Mouse (Mus musculus): ENCODE data around the gene A630095N17Rik.

A630095N17Rik gene

DNA sequence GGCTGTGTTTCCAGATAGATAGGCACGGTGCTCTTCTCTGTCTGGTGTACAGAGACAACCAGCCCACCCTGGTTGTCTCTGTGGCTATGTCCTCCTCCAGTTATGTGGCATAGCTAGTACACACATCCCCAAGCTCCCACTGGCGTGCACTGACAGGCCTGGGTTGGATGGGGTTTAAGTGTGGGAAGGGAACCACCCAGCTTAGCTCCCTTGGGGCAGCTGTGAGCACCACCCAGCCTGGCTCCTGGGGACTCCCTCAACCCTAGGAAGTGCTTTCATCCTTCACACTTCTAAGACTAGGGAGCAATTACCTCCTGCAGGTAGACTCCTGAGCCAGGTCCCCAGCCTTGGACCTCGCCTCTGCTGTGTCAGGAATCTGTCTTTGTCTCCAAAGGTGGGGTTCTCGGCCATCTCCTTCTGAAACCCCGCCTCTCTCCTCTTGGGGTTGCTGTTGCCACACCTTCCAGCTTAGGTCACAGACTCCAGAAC, at the start of gene A630095N17Rik:
TSS of gene A630095N17Rik (minus strand) at position 439 of the 489 bp plus-strand sequence.
- in situ Hi-C loops (cut with MboI; ENCODE audit: unreplicated experiment in 2 of 2) = loop anchor here in 1 of 2 experiments (25.0 kb wide), 1 partner anchor 444 kb away; the partner anchor contains the start of gene Wnt10a

DNA sequence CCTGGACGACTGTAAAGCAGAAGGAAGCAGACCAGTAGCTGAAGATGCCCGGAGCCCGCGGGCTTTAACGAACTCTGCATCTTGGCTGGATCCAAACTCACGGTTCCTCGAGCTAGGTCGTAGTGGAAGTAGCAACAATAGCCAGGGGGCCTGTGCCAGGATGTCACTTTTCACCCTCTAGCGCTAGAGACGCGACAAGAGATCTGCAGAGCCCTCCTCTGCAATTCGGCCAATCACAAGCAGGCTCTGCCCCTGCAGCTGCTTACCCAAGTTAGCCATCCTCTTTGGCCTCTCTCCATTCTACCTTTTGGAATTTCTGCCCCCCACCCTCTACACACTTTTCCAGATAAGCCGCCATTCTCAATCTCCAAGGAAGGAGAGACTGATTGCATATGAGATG, 46.3 kb upstream of the A630095N17Rik start, which contains the start of gene Resp18:
TSS of gene Resp18 (minus strand) at position 188 of the 400 bp plus-strand sequence.
- in situ Hi-C loops (cut with MboI; ENCODE audit: unreplicated experiment in 2 of 2) = no loop called here

DNA sequence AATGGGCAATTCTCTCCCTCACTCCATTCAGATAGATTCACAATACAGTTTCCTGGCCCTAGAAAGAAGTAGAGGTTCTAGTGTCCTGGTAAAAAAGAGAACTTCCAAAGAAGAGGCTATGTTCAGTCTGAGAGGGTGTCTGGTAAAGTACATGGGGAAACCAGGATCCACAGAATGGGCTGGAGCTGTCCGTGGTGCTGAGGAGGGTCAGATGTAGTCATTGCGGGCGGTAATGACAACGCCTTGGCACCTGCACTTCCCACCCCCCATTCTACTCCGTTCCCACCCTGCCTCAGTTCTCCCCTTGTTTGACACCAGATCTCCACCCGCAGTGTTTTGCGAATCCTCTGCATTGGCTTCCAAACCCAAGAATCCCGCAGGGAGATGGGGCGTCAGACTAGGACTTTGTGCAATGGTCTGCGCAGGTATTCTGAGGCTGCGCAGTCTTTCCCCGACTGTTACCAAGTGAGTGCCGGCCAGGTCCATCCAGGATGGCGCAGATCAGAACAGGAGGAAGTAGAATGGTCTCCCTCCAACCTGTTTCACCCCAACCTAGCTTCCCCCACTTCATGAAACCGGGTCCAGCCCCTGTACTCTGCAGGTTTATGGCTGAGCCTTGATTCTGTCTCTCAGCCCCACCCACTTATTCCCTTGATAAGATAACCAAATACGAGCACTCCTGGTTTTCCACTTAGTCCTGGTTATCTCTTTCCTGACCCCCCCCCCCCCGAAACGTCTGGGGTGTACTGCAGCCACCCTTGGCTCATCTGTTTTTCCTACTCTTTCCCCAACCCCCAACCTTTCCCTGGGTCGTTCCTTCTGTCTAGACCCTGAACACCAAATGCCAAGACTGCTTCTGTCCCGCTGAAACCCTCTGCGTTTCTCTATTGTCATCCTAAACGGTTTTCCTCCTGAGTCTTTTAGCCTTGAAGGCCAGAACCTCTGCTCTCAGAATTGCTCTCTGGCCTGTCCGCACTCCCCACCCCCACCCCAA, 45.6 kb upstream of the A630095N17Rik start:
- in situ Hi-C loops (cut with MboI; ENCODE audit: unreplicated experiment in 2 of 2) = no loop called here

DNA sequence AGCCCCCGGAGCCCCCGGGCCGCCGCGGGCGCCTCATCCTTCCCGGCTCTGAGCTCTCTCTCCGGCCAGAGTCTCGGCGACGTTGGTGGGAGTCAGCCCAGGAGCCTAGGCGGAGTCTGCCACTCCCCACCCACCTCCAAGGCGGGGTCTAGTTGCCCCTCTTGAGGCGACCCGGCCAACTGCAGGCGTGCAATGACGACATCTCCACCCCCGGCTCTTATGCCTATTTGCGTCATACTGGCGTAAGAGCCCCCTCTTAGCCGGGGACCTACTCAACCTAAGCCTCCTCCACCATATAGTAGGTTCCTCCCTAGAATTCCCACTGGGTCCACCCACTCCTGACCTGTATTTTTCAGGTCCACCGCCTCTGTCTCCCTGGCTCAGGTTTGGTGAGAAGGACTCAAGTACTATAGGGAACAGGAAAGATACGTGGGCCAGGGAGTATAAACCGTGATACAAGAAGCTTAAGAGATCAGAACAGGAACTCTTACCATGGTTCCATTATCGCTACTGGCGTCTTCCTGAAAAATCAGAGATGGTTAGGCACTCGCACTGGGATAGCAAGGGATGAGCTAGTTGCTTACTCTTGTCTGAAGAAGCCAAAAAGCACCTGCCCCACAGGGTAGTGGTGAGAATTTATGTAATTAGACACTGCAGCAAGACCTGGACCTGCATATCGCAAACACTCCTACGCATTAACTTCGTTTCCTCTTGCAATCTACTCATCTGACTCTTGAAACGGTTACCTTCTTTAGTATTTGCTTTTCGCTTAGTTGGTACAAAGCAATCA, 32.4 kb upstream of the A630095N17Rik start, which contains the start of gene Ptprn:
TSS of gene Ptprn (minus strand) at position 412 of the 790 bp plus-strand sequence.
- in situ Hi-C loops (cut with MboI; ENCODE audit: unreplicated experiment in 2 of 2) = no loop called here

DNA sequence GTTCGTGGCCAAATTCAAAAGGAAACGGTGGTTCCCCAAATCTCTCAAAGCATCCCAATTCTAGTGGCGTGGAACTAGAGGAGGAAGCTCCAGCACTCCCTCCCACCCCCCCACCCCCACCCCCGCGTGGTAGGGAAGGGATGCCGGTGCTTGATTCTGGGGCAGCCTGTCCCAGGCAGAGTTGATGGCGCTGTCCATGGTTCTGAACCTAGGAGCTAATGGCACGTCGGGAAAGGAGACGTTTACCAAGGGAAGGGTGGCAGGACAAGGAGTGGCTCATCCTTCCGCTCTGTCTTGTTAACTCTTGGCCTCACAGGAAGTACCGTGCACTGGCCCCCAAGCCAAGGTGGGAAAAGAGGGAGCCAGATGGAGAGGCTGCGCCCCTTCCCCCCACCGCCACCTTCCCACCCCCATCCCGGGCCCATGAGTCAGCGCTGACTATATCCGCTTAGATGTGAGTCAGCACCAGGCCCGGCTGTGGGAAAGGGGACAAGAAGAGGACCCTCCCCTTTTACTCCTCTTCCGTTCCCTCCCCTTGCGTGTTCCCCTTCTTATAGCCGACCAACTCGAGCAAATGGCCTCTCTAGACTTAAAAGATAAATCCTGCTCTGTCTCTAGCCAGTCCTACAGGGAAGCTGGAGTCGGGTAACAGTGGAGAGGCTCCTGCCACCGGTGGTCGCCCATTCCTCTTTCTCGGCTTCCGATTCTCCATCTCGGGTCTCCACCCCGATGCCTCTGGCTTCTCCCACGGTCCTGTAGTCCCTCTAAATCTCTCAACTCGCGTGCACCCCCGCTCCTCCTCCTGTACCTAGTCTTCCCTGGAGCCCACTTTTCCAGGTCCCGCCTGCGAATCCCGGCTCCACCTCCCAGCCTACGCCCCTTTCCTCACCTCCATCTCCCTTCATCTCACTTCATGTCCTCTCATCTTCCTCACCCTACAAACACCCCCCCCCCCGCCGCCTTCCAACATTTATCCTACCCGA, 31.4 kb upstream of the A630095N17Rik start:
- in situ Hi-C loops (cut with MboI; ENCODE audit: unreplicated experiment in 2 of 2) = no loop called here

DNA sequence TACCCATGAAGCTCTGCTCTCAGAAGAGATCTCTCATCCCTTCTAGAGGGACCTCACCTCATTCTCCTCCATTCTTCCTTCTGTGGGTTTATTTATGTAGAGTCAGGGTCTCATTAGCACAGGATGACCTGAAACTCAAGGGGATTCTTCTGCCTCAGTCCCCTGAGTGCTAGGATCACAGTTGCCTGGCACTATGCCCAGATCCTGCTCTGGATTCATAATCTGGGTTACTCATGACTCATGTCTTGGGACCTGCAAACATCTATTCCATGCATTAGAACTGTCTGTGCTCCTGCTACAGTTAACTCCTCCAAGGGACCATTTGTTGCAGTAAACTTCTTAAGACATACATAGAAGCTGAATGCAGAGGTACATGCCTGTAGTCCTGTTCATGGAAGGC, 29.4 kb upstream of the A630095N17Rik start:
- in situ Hi-C loops (cut with MboI; ENCODE audit: unreplicated experiment in 2 of 2) = no loop called here

DNA sequence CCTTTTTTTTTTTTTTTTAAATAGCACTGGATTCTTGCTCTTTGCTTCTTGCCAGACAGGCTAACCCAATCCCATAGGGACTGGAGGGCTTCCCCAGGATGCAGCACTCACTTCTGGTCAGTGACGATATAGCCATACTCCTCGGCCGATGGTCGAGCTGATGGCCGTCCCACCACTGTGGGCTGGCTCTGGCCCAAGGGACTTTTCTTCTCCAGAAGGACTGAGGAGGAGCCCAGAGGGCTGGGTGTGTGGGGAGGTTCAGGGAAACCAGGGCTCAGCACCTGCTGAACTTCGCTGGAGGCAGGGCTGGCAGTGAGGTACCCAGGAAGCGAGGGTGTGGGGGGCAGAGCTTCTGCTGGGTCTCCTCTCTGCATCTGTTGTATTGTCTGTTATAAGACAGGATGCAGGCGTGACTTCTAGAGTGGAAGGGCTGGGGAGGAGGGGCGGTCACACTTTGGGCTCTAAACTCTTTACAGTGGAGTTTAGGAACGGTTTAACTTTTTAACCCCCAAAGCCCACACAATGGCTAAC, 23.7 kb upstream of the A630095N17Rik start:
- in situ Hi-C loops (cut with MboI; ENCODE audit: unreplicated experiment in 2 of 2) = loop anchor here (10.0 kb wide), 2 partner anchors 59 to 209 kb away; partner anchors contain the start of gene Dnpep (in 1 of the 2)

DNA sequence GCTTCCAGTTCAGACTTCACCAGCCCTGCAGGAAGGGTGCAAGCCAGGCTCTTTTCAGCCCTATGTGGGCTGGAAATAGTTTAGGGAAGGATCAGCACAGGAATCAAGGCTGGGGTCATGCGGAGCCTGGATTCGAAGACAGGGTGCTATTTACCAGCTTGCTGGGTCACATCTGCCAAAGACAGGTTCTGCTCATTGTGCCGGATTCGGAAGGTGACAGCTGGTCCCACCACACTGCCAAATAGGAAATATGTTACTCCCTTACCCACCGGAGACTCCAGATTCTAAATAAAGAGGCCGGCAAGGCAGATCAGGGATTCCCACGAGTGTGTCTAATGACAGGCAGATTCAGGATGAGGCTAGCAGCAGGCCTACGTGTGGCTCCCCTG, 22.7 kb upstream of the A630095N17Rik start:
- in situ Hi-C loops (cut with MboI; ENCODE audit: unreplicated experiment in 2 of 2) = loop anchor here (5.0 to 10.0 kb wide), 4 partner anchors 60 to 210 kb away; partner anchors contain the start of genes Abcb6 (in 2 of the 2) and Dnpep (in 2 of the 2)

DNA sequence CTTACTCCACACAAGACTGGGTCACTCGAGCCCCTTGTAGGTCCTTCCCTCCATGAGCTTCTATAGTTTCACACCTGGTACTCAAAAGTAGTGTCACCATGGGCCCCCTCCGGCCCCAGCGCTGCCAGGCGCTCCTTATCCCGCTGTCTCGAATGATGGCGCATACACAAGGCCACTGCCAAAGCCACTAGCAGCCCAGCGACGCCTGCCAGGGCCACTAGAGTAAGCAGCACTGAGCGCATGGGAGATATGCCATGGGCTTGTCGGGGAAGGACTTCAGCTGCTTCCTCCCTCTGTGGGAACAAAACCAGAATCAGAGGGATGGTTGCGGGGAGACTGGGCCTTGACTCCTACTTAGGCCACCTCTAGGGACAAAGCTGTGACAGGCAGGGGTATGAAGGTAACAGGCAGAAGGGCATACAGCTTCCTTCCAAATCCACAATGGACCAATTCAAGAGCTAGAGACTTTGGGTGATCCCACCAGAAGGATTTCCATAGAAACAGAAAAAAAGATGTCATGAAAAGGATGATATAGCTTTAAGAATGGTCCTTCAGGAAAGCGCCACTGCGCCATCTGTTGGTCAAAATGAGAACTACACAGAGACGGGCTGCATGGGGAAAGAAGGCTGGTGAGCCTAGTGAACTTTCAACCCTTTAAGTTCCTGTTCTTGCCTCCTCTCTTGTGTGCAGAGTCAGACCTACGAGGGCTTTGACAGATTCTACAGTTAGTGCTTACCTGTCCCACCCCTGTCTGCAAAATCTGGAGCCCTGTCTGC, 22.1 kb upstream of the A630095N17Rik start:
- in situ Hi-C loops (cut with MboI; ENCODE audit: unreplicated experiment in 2 of 2) = loop anchor here (5.0 to 10.0 kb wide), 4 partner anchors 61 to 211 kb away; partner anchors contain the start of genes Abcb6 (in 2 of the 2) and Dnpep (in 2 of the 2)

DNA sequence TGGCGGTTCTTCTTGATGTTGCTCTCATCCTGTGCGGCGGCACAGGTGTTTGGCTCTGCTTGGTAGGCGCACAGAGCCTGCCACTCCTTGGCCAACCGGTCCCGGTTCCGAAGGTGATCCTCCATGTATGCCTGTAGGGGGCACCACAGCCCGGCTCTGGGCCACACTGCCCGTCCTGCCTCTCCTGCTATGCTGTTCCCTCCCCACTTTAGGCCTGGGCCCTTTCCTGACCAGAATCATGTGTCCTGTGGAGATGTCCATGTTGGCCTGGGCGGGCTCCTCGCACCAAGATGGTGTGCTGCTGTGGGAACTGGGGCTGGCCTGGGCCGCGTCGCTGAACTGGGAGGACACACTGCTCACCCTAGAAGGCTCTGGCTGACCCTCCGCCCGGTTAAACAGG, 21.1 kb upstream of the A630095N17Rik start:
- in situ Hi-C loops (cut with MboI; ENCODE audit: unreplicated experiment in 2 of 2) = loop anchor here (5.0 to 10.0 kb wide), 4 partner anchors 62 to 212 kb away; partner anchors contain the start of genes Abcb6 (in 2 of the 2) and Dnpep (in 2 of the 2)

DNA sequence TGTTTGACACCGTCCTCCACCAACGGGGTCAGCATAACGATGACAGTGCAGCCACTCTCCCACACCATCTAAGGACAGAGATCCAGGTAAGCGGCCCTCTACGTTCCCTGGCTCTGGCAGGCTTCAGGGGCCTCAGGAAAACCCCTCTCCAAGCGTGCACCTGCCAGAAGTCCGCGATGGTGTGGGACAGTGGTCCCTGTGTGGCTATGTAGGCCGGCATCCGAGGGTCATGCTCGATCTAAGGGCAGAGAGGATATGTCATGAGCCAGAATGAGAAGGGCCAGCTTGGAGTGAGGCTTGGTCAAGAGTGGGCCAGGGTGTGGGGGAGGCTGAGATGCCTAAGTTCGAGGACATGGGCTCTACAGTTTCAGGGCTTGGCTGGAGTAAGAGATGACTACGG, 20.4 kb upstream of the A630095N17Rik start:
- in situ Hi-C loops (cut with MboI; ENCODE audit: unreplicated experiment in 2 of 2) = loop anchor here (5.0 to 10.0 kb wide), 4 partner anchors 62 to 212 kb away; partner anchors contain the start of genes Abcb6 (in 2 of the 2) and Dnpep (in 2 of the 2)

DNA sequence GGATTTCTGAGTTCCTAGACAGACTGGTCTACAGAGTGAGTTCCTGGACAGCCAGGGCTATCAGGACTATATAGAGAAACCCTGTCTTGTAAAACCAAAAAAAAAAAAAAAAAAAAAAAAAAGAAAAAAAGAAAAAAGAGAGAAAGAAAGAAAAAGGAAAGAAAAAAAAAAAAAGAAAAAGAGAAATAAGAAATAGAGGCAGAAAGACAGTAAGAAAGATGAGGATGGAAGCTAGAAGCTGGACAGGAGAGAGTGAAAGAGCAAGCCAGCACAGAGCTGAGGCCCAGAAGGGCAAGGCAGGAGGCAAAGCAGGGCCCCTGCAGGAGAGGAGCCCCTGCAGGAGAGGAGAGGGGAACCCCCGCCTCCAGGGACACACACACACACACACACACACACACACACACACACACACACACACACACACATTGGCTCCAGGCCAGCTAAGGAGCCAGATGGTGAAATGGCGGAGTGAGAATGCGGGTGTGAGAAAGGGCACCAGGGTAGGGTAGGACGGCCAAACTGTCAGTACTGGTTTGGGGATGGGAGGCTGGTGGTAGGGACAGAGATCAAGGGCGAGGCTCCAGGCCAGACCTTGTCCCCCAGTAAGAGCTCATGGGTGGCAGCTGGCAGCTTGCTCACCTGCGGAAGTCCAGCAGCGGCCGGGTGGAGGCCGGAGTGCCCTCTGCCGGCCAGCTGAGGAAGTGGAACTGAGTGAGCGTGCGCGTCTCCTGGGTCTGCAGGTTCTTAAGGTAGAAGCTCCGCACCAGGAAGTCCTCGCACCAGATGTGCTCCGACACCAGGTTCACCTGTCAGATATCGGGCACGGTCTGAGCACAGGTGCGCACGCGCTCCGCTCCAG, 19.4 kb upstream of the A630095N17Rik start:
- in situ Hi-C loops (cut with MboI; ENCODE audit: unreplicated experiment in 2 of 2) = loop anchor here (5.0 to 10.0 kb wide), 4 partner anchors 63 to 213 kb away; partner anchors contain the start of genes Abcb6 (in 2 of the 2) and Dnpep (in 2 of the 2)

DNA sequence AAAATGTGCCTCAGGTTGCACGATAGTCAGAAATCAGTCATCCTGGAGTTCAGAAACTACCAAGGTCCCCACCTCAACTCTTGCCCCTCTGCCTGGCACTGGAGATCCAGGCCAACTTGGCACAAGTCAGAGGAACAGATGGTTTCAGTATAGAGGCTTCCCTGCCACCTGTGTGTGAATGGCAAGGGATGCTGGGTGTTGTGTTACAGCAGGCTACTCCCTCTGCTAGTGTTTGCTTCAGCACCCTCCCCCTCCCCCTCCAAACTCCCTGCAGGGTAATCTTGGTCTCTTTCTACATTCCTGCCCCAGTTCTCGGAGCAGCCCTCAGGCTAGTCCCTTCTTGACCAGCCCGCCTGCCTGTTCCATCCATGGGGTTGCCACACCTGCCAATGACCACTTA, 18.6 kb upstream of the A630095N17Rik start:
- in situ Hi-C loops (cut with MboI; ENCODE audit: unreplicated experiment in 2 of 2) = loop anchor here (5.0 to 10.0 kb wide), 4 partner anchors 64 to 214 kb away; partner anchors contain the start of genes Abcb6 (in 2 of the 2) and Dnpep (in 2 of the 2)

DNA sequence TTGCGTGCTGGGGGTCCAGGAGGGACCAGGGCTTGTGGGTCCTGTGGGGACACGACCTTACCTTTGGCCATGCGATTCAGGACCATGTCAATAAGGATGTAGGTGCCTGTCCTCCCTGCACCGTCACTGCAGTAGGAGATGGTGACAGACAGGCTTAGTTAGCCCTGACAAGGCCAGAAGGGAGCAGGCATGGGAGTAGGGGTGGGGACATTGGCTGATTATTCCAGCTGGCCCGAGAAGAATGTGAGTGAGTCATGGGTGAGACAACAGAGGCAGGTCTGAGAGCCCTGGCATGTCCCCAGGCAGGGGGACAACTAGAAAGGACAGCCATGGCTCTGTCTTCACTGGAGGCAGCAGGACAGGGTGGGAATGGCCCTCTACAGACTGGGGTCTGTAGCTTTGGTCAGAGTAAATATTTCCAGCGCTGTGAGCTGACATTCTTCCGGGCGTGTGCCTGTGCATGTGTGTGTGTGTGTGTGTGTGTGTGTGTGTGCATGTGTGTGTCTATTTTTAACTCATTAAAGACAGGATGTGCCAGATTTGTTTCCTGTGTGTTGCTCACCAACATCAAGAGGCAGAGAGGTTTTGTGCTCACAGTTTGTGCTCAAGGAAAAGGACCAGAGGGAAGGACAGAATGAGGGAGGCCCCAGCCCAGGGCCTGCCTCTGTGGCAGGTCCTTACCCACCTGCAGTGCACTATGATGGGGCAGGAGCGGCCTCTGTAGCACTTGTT, 16.3 kb upstream of the A630095N17Rik start:
- in situ Hi-C loops (cut with MboI; ENCODE audit: unreplicated experiment in 2 of 2) = loop anchor here in 1 of 2 experiments (25.0 kb wide), 1 partner anchor 461 kb away; the partner anchor contains the start of gene Wnt10a

DNA sequence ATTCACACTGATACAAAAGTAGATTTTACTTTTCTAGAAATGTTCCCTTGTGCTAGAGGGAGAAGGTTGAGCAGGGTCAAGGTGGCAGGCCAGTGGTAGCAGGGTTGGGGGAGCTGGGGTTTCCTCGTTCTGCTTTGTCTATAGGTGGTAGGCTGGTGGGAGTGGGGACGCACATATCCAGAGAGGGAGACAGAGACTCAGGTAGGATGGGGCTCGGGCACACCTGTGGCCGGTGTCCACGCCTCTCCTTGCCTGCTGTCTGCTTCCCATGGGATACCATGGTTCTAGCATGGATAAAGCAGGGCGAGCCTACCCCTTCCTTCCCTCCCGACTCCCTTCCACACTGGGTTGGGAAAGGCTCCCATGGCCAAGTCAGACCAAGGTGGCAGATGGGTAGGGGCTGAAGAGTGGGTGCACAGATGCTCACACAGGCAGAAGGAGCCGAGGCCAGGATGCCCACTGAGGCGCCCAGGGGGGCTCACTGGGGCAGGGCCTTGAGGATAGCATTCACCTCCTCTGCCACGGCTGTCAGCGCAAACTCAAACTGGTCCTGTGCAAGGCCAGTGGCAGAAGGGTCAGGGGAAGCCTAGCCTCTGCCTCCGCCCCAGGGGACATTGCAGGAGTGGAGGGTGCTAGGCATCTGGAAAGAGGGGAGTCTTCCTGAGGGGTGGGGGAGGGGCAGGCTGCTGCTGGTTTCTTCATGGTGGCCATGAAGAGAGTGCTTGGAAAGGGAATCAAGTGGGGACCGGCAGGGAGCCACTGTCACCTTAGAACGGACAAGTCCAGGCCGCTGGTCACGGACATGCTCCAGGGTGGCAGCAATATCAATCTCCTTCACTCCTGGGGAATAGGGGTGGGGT, 15.4 kb upstream of the A630095N17Rik start:
- in situ Hi-C loops (cut with MboI; ENCODE audit: unreplicated experiment in 2 of 2) = loop anchor here in 1 of 2 experiments (25.0 kb wide), 1 partner anchor 460 kb away; the partner anchor contains the start of gene Wnt10a

Data from v-Abl transformed pro-B cells (cell line).